Mouse (Mus musculus) G1E (cell line): ENCODE measurements around the gene Scaf11. TPM values are rescaled to one million over a fixed set of nuclear protein-coding genes. Genes with fewer than 3 reads are reported as not detected.
"Not testable (repeated sequence)": the region's sequence is repeated elsewhere in the genome, so short reads cannot be mapped to it uniquely, and the experiment has no call there.

Experiments
- ATAC-seq: 2 replicates; pipeline ENCODE4 v1.8.0; 2016; ENCODE audit warnings: mild to moderate bottlenecking; ENCODE audit not compliant: insufficient number of reproducible peaks, poor library complexity, low FRiP score, severe bottlenecking; ENCODE audit errors: extremely low read depth
- DNase-seq: peaks from one replicate; pipeline ENCODE4 v3.0.0; 2012; ENCODE audit warnings: low spot score
- H3K27me3 ChIP-seq: 2 replicates; pipeline ENCODE4 v1.6.1; 2012; ENCODE audit warnings: mild to moderate bottlenecking, low read length, inconsistent platforms; ENCODE audit not compliant: insufficient read depth
- H3K36me3 ChIP-seq: replicated peaks from 2 replicates; pipeline ENCODE3; 2012; ENCODE audit warnings: mild to moderate bottlenecking, inconsistent platforms
- H3K4me1 ChIP-seq: 2 replicates; pipeline ENCODE4 v1.6.1; 2012; ENCODE audit warnings: low read depth, low read length, inconsistent platforms, mixed read lengths; ENCODE audit not compliant: insufficient read depth
- H3K4me3 ChIP-seq: 2 replicates; pipeline ENCODE4 v1.5.1; 2012; ENCODE audit warnings: low read depth, mild to moderate bottlenecking, inconsistent platforms, low read length, moderate library complexity, mixed read lengths
- H3K9me3 ChIP-seq: replicated peaks from 2 replicates; pipeline ENCODE4 v1.6.1; 2012; ENCODE audit warnings: inconsistent platforms
- CTCF ChIP-seq: IDR thresholded peaks from 2 replicates; pipeline ENCODE4 v1.5.1; 2012; ENCODE audit warnings: low read depth, low read length, inconsistent platforms, mixed read lengths
- GATA1 ChIP-seq: IDR thresholded peaks from 2 replicates; pipeline ENCODE4 v1.6.1; 2012; ENCODE audit warnings: borderline replicate concordance, low read length, inconsistent platforms, mixed read lengths
- GATA2 ChIP-seq: IDR thresholded peaks from 2 replicates; pipeline ENCODE4 v1.6.1; 2012; ENCODE audit warnings: low read depth, low read length, inconsistent platforms, borderline replicate concordance
- POLR2AphosphoS5 ChIP-seq: IDR thresholded peaks from 2 replicates; pipeline ENCODE4 v1.6.1; 2012; ENCODE audit warnings: low read depth, low read length, inconsistent platforms; ENCODE audit not compliant: insufficient replicate concordance
- TAL1 ChIP-seq: conservative IDR thresholded peaks from 2 replicates; pipeline ENCODE4 v1.6.1; 2012; ENCODE audit warnings: low read depth, low read length, inconsistent platforms, mixed read lengths
- polyA plus RNA-seq: library from polyadenylated mRNA; stranded (reverse); fragments of >175 nt; gene quantifications from 2 replicates; pipeline ENCODE4 v1.2.3, GENCODE M21; 2012
- total RNA-seq, 2 experiments: library from RNA; stranded (forward) in 1 of 2; stranded (reverse) in 1 of 2; fragments of 200-1000 nt in 1 of 2; fragments of >200 nt in 1 of 2; fragmentation: Nextera tagmentation in 1 of 2; gene quantifications; 2 replicates each; pipeline ENCODE4 v1.2.3; 2014 to 2017

Gene Scaf11
- total and polyA plus RNA-seq, 3 experiments, result 47.9 to 206 (median 146) TPM

DNA sequence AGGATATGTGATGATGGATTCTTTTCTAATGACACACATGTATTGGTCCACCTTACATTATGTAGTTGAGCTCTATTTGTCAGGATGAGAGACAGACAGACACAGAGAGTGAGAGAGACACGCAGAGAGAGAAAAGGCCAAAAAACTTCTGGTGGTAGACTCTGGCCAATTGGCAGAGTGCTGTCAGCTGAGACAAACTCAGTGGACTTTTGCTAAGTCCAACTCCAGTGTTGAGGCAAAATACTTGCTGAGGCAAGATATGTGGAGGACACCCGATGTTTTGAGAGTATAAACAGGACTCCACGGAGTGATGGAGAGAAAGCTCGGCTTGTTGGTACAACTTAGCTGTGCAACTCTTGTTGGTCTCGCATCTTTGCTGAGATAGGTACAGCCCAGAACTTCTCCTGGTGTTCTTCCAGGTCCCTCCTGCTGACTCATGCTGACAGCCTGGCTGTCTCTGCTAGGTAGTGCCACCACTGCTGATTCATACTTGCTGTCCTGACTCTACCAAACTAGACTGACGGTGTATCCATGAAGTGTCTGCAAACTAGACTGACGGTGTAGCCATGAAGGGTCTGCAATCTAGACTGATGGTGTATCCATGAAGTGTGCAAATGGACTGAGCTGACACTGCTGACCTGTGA lies 11.9 kb downstream of the Scaf11 start:
- ATAC-seq (peak; percentile 67), DNase-seq (no peak)
- no peaks in the 10 kb centered on the region for H3K9me3 ChIP-seq
- H3K4me3 ChIP-seq, result no peak overlapping the region
- H3K36me3 ChIP-seq, result peaks cover 55% of the 10 kb centered on the region
- peaks cover 38% of the 10 kb centered on the region for H3K4me1 ChIP-seq
- TF ChIP-seq TAL1, result no peak
- no peak for TF ChIP-seq GATA1
- no peak for TF ChIP-seq POLR2AphosphoS5
- no peak for TF ChIP-seq GATA2
- no peak for TF ChIP-seq CTCF
- H3K27me3 ChIP-seq, result no peaks in the 10 kb centered on the region

DNA sequence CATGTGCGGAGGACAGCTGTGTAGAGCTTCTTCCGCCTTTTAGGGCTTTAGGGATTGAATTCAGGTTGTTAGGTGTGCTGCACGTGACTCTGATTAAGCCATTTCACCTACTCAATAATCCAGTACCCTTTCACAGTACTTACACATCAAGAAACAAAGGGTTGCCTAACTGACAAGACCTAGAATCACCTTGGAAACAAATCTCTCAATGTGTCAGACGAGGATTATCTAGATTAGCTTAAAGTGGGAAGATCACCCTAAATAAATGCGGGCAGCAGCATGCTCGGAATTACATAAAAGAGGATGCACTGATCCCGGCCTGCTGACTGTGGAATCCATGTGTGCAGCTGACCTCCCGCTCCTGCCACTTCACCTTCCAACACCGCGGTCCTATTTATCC lies 13.9 kb downstream of the Scaf11 start:
- no peaks in the 10 kb centered on the region for H3K9me3 ChIP-seq
- H3K4me1 ChIP-seq, result peaks cover 30% of the 10 kb centered on the region
- no peaks in the 10 kb centered on the region for H3K27me3 ChIP-seq
- H3K4me3 ChIP-seq, result no peak overlapping the region
- ATAC-seq (no peak), DNase-seq (no peak)
- H3K36me3 ChIP-seq, result peaks cover 61% of the 10 kb centered on the region
- TF ChIP-seq CTCF, result no peak
- TF ChIP-seq GATA2, result no peak
- no peak for TF ChIP-seq GATA1
- no peak for TF ChIP-seq POLR2AphosphoS5
- TF ChIP-seq TAL1, result no peak

- not testable (repeated sequence) for ATAC-seq, H3K27me3 ChIP-seq, H3K9me3 ChIP-seq, DNase-seq, H3K4me3 ChIP-seq, H3K4me1 ChIP-seq
- peaks cover 63% of the 10 kb centered on the region for H3K36me3 ChIP-seq
Measured at GRCm38 (mm10) chr15:96441480-96441879, 19.2 kb downstream of the Scaf11 start.

- DNase-seq (no peak), ATAC-seq (no peak)
- Histone ChIP-seq H3K4me3 (no peak overlapping the region), H3K4me1 (no peaks in the 10 kb centered on the region), H3K36me3 (peaks cover 71% of the 10 kb centered on the region), H3K9me3 (no peaks in the 10 kb centered on the region), H3K27me3 (no peaks in the 10 kb centered on the region)
- no peak for TF ChIP-seq GATA2
- TF ChIP-seq CTCF, result no peak
- TF ChIP-seq GATA1, result no peak
- no peak for TF ChIP-seq POLR2AphosphoS5
- TF ChIP-seq TAL1, result no peak
Measured at GRCm38 (mm10) chr15:96434202-96434601, 26.4 kb downstream of the Scaf11 start.

GRCm38 (mm10) chr15:96419920-96420319 lies 40.7 kb downstream of the Scaf11 start:
- ATAC-seq (no peak), DNase-seq (no peak)
- Histone ChIP-seq H3K9me3 (no peaks in the 10 kb centered on the region), H3K27me3 (no peaks in the 10 kb centered on the region), H3K4me3 (no peak overlapping the region), H3K36me3 (peaks cover 92% of the 10 kb centered on the region), H3K4me1 (no peaks in the 10 kb centered on the region)
- TF ChIP-seq CTCF (no peak), GATA1 (no peak), GATA2 (no peak), TAL1 (no peak), POLR2AphosphoS5 (no peak)

- no peaks in the 10 kb centered on the region for H3K4me1 ChIP-seq
- H3K36me3 ChIP-seq, result peaks cover 94% of the 10 kb centered on the region
- H3K9me3 ChIP-seq, result no peaks in the 10 kb centered on the region
- ATAC-seq (no peak), DNase-seq (no peak)
- TF ChIP-seq CTCF (no peak), GATA1 (no peak), GATA2 (no peak), TAL1 (no peak), POLR2AphosphoS5 (no peak)
- H3K27me3 ChIP-seq, result no peaks in the 10 kb centered on the region
- H3K4me3 ChIP-seq, result no peak overlapping the region
Measured at GRCm38 (mm10) chr15:96418161-96418560, 42.5 kb downstream of the Scaf11 start.

DNA sequence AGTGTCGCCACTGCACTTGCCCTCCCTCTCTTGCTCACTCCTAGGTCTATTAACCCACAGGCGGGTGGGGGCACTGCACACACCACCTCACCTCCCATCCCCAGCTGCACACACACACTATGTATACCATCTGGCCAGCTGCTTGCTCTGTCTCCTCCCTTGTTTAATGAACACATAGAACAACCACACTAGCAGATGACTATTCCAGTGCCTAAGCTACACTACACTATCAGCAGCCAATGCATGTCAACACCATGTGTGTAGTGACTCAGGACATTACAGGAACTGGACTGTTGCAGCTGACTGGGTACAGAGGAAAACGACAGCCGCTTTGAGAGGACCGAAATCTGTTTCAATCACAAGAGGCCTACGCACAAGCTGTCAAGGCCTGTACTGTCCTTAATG lies 51.9 kb downstream of the Scaf11 start:
- DNase-seq, result no peak
- no peak overlapping the region; the same call in 1 of the 2 replicates for H3K4me3 ChIP-seq
- ATAC-seq, result peak; percentile 41
- peaks cover 78% of the 10 kb centered on the region for H3K36me3 ChIP-seq
- peaks cover 4% of the 10 kb centered on the region for H3K4me1 ChIP-seq
- TF ChIP-seq CTCF, result no peak
- TF ChIP-seq TAL1, result no peak
- TF ChIP-seq POLR2AphosphoS5, result no peak
- TF ChIP-seq GATA2, result no peak
- no peak for TF ChIP-seq GATA1
- no peaks in the 10 kb centered on the region for H3K9me3 ChIP-seq
- H3K27me3 ChIP-seq, result no peaks in the 10 kb centered on the region
